8 mouse cellular contexts compared by ENCODE assay signal in genomic region chr16:97292484-97293048, GRCm38 (mm10).
DNase-seq lines count a peak whose midpoint lies in the region; ATAC-seq and TF ChIP-seq lines count a peak whose summit lies in the region.

No protein-coding gene starts in this region.

- no peaks in the 10 kb centered on the region for H3K27me3 ChIP-seq in heart, postnatal 0 days (ENCODE audit: control insufficient read depth, insufficient read depth, low read length)
- no peaks in the 10 kb centered on the region for H3K27me3 ChIP-seq in forebrain, embryonic 13.5 days
- H3K27me3 ChIP-seq in kidney, postnatal 0 days (ENCODE audit: insufficient read depth, low read length), result no peaks in the 10 kb centered on the region
- no peaks in the 10 kb centered on the region for H3K27me3 ChIP-seq in neural tube, embryonic 14.5 days (ENCODE audit: control insufficient read depth, insufficient read depth, low read length)

- no peak for ATAC-seq in heart, postnatal 0 days (ENCODE audit: insufficient read depth, low read depth)
- ATAC-seq in forebrain, embryonic 13.5 days, result peak; percentile 46; the same call in 1 of the 2 replicates
- peak; percentile 59 for ATAC-seq in kidney, postnatal 0 days (replicated peaks; ENCODE audit: low FRiP score, low read depth)
- peak; percentile 70 for ATAC-seq in neural tube, embryonic 14.5 days (ENCODE audit: low read depth)

- intact Hi-C loops in heart, postnatal 36 days (cut with DNase I), result loop anchor here (1.0 kb wide), 2 partner anchors 396 to 608 kb away; no protein-coding TSS in a partner anchor

- no peak for TF ChIP-seq CTCF in heart, postnatal 0 days (IDR thresholded peaks at IDR 0.05; ENCODE audit: low read depth)
- TF ChIP-seq CTCF in kidney, postnatal 0 days (IDR thresholded peaks at IDR 0.05; ENCODE audit: low read depth), result no peak

- TF ChIP-seq EP300 in heart, postnatal 0 days (IDR thresholded peaks at IDR 0.05; ENCODE audit: low read depth), result no peak

- no peak overlapping the region for H3K27ac ChIP-seq in heart, postnatal 0 days (ENCODE audit: low read depth)
- H3K27ac ChIP-seq in forebrain, embryonic 13.5 days, result peak overlapping the region; percentile 25
- no peak overlapping the region for H3K27ac ChIP-seq in kidney, postnatal 0 days
- H3K27ac ChIP-seq in neural tube, embryonic 14.5 days (ENCODE audit: low read depth, low read length), result peak overlapping the region; percentile 44

- H3K9ac ChIP-seq in heart, postnatal 0 days (replicated peaks; ENCODE audit: low read depth, low read length), result no peak overlapping the region
- 0 out of 2 replicates have a peak overlapping the region, but pooled peaks have one; percentile 2 for H3K9ac ChIP-seq in forebrain, embryonic 13.5 days
- H3K9ac ChIP-seq in kidney, postnatal 0 days (ENCODE audit: low read depth, low read length), result no peak overlapping the region
- no peak overlapping the region for H3K9ac ChIP-seq in neural tube, embryonic 14.5 days (replicated peaks; ENCODE audit: low read depth, low read length)

- H3K4me2 ChIP-seq in heart, postnatal 0 days (ENCODE audit: low read depth, low read length), result peak overlapping the region; percentile 32; the same call in 1 of the 2 replicates
- peak overlapping the region; percentile 49 for H3K4me2 ChIP-seq in forebrain, embryonic 13.5 days
- peak overlapping the region; percentile 39 for H3K4me2 ChIP-seq in kidney, postnatal 0 days (ENCODE audit: low read length)
- H3K4me2 ChIP-seq in neural tube, embryonic 14.5 days (ENCODE audit: low read depth, low read length), result peak overlapping the region; percentile 35; the same call in 1 of the 2 replicates

- H3K36me3 ChIP-seq in heart, postnatal 0 days (replicated peaks; ENCODE audit: control insufficient read depth, insufficient read depth, low read length), result no peaks in the 10 kb centered on the region
- no peaks in the 10 kb centered on the region for H3K36me3 ChIP-seq in forebrain, embryonic 13.5 days (ENCODE audit: poor library complexity, severe bottlenecking)
- H3K36me3 ChIP-seq in kidney, postnatal 0 days (ENCODE audit: insufficient read depth, low read length), result no peaks in the 10 kb centered on the region
- no peaks in the 10 kb centered on the region for H3K36me3 ChIP-seq in neural tube, embryonic 14.5 days (ENCODE audit: control insufficient read depth, insufficient read depth, low read length)

- H3K4me3 ChIP-seq in heart, postnatal 0 days (ENCODE audit: low read depth, low read length), result no peak overlapping the region
- peak overlapping the region; percentile 7; the same call in 1 of the 2 replicates for H3K4me3 ChIP-seq in forebrain, embryonic 13.5 days
- H3K4me3 ChIP-seq in kidney, postnatal 0 days (replicated peaks; ENCODE audit: low read depth, low read length), result no peak overlapping the region
- H3K4me3 ChIP-seq in neural tube, embryonic 14.5 days (ENCODE audit: low read depth, low read length), result no peak overlapping the region

- H3K9me3 ChIP-seq in heart, postnatal 0 days (replicated peaks; ENCODE audit: control insufficient read depth, low read length), result no peaks in the 10 kb centered on the region
- H3K9me3 ChIP-seq in forebrain, embryonic 13.5 days (replicated peaks), result no peaks in the 10 kb centered on the region
- H3K9me3 ChIP-seq in kidney, postnatal 0 days (replicated peaks; ENCODE audit: low read length), result no peaks in the 10 kb centered on the region
- no peaks in the 10 kb centered on the region for H3K9me3 ChIP-seq in neural tube, embryonic 14.5 days (ENCODE audit: control insufficient read depth, low read length)

- DNase-seq in heart, postnatal 0 days (ENCODE audit: low spot score), result no peak
- no peak for DNase-seq in heart, postnatal 36 days
- DNase-seq in kidney, postnatal 0 days (ENCODE audit: low spot score), result peak; percentile 49
- no peak for DNase-seq in right cerebral cortex, adult 2 months (ENCODE audit: low spot score in 2 of 2)
- no peak for DNase-seq in spleen, adult 12 weeks (ENCODE audit: low spot score)
- DNase-seq in spleen, postnatal 36 days (ENCODE audit: low spot score in 2 of 2), result no peak

- H3K4me1 ChIP-seq in heart, postnatal 0 days (ENCODE audit: control insufficient read depth, insufficient read depth), result peaks cover 10% of the 10 kb centered on the region; the same call in 1 of the 2 replicates
- peaks cover 27% of the 10 kb centered on the region for H3K4me1 ChIP-seq in forebrain, embryonic 13.5 days
- no peaks in the 10 kb centered on the region for H3K4me1 ChIP-seq in kidney, postnatal 0 days (replicated peaks; ENCODE audit: insufficient read depth, low read length)
- peaks cover 10% of the 10 kb centered on the region; the same call in 1 of the 2 replicates for H3K4me1 ChIP-seq in neural tube, embryonic 14.5 days (ENCODE audit: control insufficient read depth, insufficient read depth, low read length)

- WGBS in heart, postnatal 0 days, result 19% methylated on average over 10 of the region's 11 CpGs
- WGBS in forebrain, embryonic 13.5 days, result 2% methylated on average over 11 of the region's 11 CpGs
- WGBS in kidney, postnatal 0 days, result 3% methylated on average over 11 of the region's 11 CpGs
- 1% methylated on average over 11 of the region's 11 CpGs for whole genome bisulfite sequencing in neural tube, embryonic 14.5 days

Comparison
In these comparisons a context has a peak if more than half of its experiments do, and no peak if none do; other contexts are left out.
1. H3K27ac ChIP-seq: peak in forebrain, embryonic 13.5 days (single experiment) and neural tube, embryonic 14.5 days (single experiment); none in heart, postnatal 0 days (single experiment) and kidney, postnatal 0 days (single experiment).
2. Peak in every context shown above with its lines, with median percentiles within 50 percentile points of each other: H3K4me2 ChIP-seq.